Mouse (Mus musculus) spleen, adult 2 months (tissue): ENCODE measurements around the gene Gm5134.

Experiments
- CTCF ChIP-seq: fragments of 200-500 bp; IDR thresholded peaks from 2 replicates; pipeline ENCODE4 v1.5.1; 2011; ENCODE audit warnings: mild to moderate bottlenecking, inconsistent platforms; ENCODE audit not compliant: insufficient read depth, insufficient read length, insufficient replicate concordance; ENCODE audit errors: extremely low read depth
- POLR2A ChIP-seq: fragments of 200-500 bp; IDR thresholded peaks from 2 replicates; pipeline ENCODE4 v1.6.1; 2011; ENCODE audit warnings: low read depth, low read length, inconsistent platforms

- TF ChIP-seq CTCF (no peak), POLR2A (no peak)
Observed at GRCm38 (mm10) chr10:75940520-75940919, 13.8 kb upstream of the Gm5134 start, which contains the start of gene Gm867.
